Mouse (Mus musculus): ENCODE data around the gene 4921511M17Rik. TPM values are rescaled to one million over a fixed set of nuclear protein-coding genes. Genes with fewer than 3 reads are reported as not detected.
"Not testable (repeated sequence)": the region's sequence is repeated elsewhere in the genome, so short reads cannot be mapped to it uniquely, and the experiment has no call there.

Gene 4921511M17Rik
- not detected for polyA plus RNA-seq (2017; shearing (Covaris generic))

- not testable (repeated sequence) for ATAC-seq
Measured at GRCm38 (mm10) chrX:154033727-154034126, at the start of gene 4921511M17Rik. TSS of gene 4921511M17Rik (minus strand) at chrX:154033827.

- ATAC-seq = not testable (repeated sequence)
Measured at GRCm38 (mm10) chrX:154054939-154055338, 21.3 kb upstream of the 4921511M17Rik start, which contains the start of gene Gm10057. TSS of gene Gm10057 (minus strand) at chrX:154055039.

- not testable (repeated sequence) for ATAC-seq
Measured at GRCm38 (mm10) chrX:154012540-154012939, 21.1 kb downstream of the 4921511M17Rik start, which contains the start of gene Samt1. TSS of gene Samt1 (minus strand) at chrX:154012640.

- ATAC-seq = not testable (repeated sequence)
Measured at GRCm38 (mm10) chrX:153976914-153977313, 56.7 kb downstream of the 4921511M17Rik start.

- not testable (repeated sequence) for ATAC-seq
Measured at GRCm38 (mm10) chrX:153976467-153976866, 57.2 kb downstream of the 4921511M17Rik start.

GRCm38 (mm10) chrX:153974450-153974849 lies 59.2 kb downstream of the 4921511M17Rik start:
- peak; percentile 46 for ATAC-seq

Other genes starting within 250 kb of the 4921511M17Rik start
- gene Spin2c, start 201.6 kb downstream of the 4921511M17Rik start, polyA plus RNA-seq (2017; shearing (Covaris generic)) = 10 to 100 TPM in 2 of 3 experiments, 1 to 10 TPM in 1; 9.3 to 22.9 (median 18.9) TPM
- not detected for gene Samt1, start 21.2 kb downstream of the 4921511M17Rik start, polyA plus RNA-seq (2017; shearing (Covaris generic))
- gene Gm10057, start 21.2 kb upstream of the 4921511M17Rik start, polyA plus RNA-seq (2017; shearing (Covaris generic)) = not detected
- gene Gm15140, start 86.9 kb upstream of the 4921511M17Rik start, polyA plus RNA-seq (2017; shearing (Covaris generic)) = not detected